Mouse (Mus musculus) forebrain, postnatal 0 days (tissue): ENCODE results near the gene Fggy. TPM values are rescaled to one million over a fixed set of nuclear protein-coding genes. Genes with fewer than 3 reads are reported as not detected.

Experiments used
- ATAC-seq: fragments of 200-750 bp; cut with Nextera tagmentation; 2 replicates; pipeline ENCODE4 v1.8.0; 2017; ENCODE audit warnings: mild to moderate bottlenecking, moderate library complexity
- DNase-seq: peaks from one replicate; pipeline ENCODE4 v3.0.0-alpha.2; 2015
- H3K27ac ChIP-seq: fragments of 300-500 bp; sonication (generic); 2 replicates; pipeline ENCODE4 v1.5.1; 2014; ENCODE audit warnings: low read depth, mild to moderate bottlenecking, antibody characterized with exemption, low read length, moderate library complexity, mixed read lengths
- H3K27me3 ChIP-seq: fragments of 300-500 bp; sonication (generic); 2 replicates; pipeline ENCODE4 v1.6.1; 2014; ENCODE audit warnings: mild to moderate bottlenecking, low read length, mixed read lengths; ENCODE audit not compliant: insufficient read depth
- H3K36me3 ChIP-seq: fragments of 300-500 bp; sonication (generic); 2 replicates; pipeline ENCODE4 v1.6.1; 2014; ENCODE audit warnings: mild to moderate bottlenecking, moderate library complexity; ENCODE audit not compliant: insufficient read depth
- H3K4me1 ChIP-seq: fragments of 300-500 bp; sonication (generic); 2 replicates; pipeline ENCODE4 v1.6.1; 2014; ENCODE audit warnings: antibody characterized with exemption; ENCODE audit not compliant: insufficient read depth
- H3K4me2 ChIP-seq: fragments of 300-500 bp; sonication (generic); 2 replicates; pipeline ENCODE4 v1.6.1; 2014; ENCODE audit warnings: low read depth, mild to moderate bottlenecking, moderate library complexity
- H3K4me3 ChIP-seq: fragments of 300-500 bp; sonication (generic); 2 replicates; pipeline ENCODE4 v1.5.1; 2014; ENCODE audit warnings: low read depth, low read length, mixed read lengths
- H3K9ac ChIP-seq: fragments of 300-500 bp; sonication (generic); 2 replicates; pipeline ENCODE4 v1.6.1; 2014; ENCODE audit warnings: mild to moderate bottlenecking
- H3K9me3 ChIP-seq: fragments of 300-500 bp; sonication (generic); 2 replicates; pipeline ENCODE4 v1.6.1; 2016; ENCODE audit warnings: low read length
- CTCF ChIP-seq: sonication (generic); IDR thresholded peaks from 2 replicates; pipeline ENCODE4 v1.5.1; 2016; ENCODE audit warnings: antibody characterized with exemption, control low read depth, low read depth
- WGBS: fragments of 180-500 bp; shearing (Covaris S2); extraction: QIAGEN DNeasy Blood & Tissue Kit; methylation state at CpG from one replicate; pipeline ENCODE4 v1.1.7; 2014; 5-methylcytosine and 5-hydroxymethylcytosine counted together
- polyA plus RNA-seq: library from polyadenylated mRNA; unstranded; fragments of >200 nt; fragmentation: Nextera tagmentation; extraction: Ambion mirVana; gene quantifications from 2 replicates; pipeline ENCODE4 v1.2.1, GENCODE M21; 2015
- total RNA-seq: library from RNA; depleted of rRNA; stranded (reverse); fragments of >200 nt; gene quantifications from 2 replicates; pipeline ENCODE4 v1.2.3, GENCODE M21; 2014

Gene Fggy
- total and polyA plus RNA-seq, 2 experiments from 2014 or later, result 4.8 to 4.9 TPM

DNA sequence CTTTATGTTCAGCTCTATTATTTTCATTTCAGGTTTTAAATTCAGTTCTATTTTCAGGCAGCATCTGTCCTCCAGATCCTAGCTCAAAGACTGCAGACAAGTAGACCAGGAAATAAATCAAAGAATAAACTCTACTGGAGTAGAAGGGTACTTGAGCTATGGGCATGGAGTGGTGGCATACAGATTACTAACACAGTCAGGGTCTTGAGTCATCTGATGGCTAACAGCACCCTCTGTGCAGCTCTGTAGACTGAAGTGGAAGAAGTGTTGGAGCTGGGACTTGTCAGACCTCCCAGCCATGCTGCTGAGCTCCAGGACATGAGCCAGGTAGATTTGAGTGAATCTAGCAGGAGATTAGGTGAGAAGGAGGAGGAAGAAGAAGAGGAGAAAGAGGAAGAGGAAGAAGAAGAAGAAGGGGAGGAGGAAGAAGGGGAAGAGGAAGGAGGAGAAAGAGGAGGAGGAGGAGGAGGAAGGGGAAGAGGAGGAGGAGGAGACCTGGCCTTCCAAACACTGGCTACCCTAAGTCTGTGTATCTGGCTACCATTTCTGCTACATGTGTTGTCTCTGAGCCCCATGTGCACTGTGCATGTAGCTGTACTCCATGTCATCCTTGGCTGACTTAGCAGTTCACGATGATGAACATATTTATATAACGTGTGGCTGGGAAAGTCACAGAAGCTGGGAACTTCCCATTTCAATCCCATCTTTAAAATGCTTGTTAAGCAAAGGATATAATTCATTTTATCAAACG is 91.7 kb downstream of the Fggy start:
- no peak overlapping the region for H3K27ac ChIP-seq
- no peak overlapping the region for H3K4me3 ChIP-seq
- no peaks in the 10 kb centered on the region for H3K27me3 ChIP-seq
- DNase-seq, result no peak
- peaks cover 7% of the 10 kb centered on the region; the same call in 1 of the 2 replicates for H3K4me1 ChIP-seq
- no peaks in the 10 kb centered on the region for H3K36me3 ChIP-seq
- no peaks in the 10 kb centered on the region for H3K9me3 ChIP-seq
- 51% methylated on average over 3 of the region's 3 CpGs for WGBS
- no peak overlapping the region for H3K4me2 ChIP-seq
- H3K9ac ChIP-seq, result no peak overlapping the region
- no peak for TF ChIP-seq CTCF
- ATAC-seq, result peak; percentile 61; the same call in 1 of the 2 replicates

DNA sequence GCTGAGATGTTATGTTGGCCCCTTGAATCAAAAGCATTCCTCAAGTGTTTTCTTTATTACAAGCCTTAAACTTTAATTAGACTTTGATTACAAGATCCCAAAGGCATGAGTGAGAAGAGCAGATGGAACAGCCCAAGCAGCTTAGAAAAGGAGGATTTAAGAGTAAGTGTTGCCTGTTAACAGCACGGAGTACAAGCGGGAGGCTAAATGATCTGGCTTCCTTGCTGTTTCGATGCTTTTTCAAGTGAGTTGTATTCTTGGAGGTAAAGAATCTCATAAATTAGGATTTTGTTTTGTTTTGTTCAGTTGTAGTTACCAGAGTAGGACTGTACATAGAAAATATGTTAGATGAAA is 92.2 kb downstream of the Fggy start:
- ATAC-seq (peak; percentile 70), DNase-seq (peak; percentile 38)
- Histone ChIP-seq H3K4me3 (no peak overlapping the region), H3K27me3 (no peaks in the 10 kb centered on the region), H3K36me3 (no peaks in the 10 kb centered on the region), H3K4me2 (no peak overlapping the region), H3K9ac (no peak overlapping the region), H3K4me1 (peaks cover 7% of the 10 kb centered on the region; the same call in 1 of the 2 replicates), H3K27ac (no peak overlapping the region), H3K9me3 (no peaks in the 10 kb centered on the region)
- TF ChIP-seq CTCF, result no peak
- 72% methylated on average over 3 of the region's 3 CpGs for WGBS

DNA sequence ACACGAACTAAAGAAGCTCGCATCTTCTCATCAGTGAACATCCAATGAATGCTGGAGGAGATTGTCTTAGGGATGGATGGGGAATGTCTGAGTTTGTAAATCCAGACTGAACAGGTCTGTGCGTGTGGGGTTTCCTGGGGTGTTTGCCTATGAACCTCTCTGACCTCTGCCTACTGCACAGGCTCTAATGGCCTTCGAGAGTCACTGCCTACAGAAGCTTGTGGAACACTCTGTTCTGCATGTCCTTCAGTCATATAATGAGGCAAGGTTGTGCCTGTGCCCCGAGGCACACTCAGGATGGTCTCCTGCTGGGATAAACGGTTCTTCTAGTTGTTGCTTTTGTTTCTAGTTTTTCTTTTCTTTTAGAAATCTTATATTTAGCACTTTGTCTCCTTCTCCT is 92.7 kb downstream of the Fggy start:
- DNase-seq (no peak), ATAC-seq (no peak)
- no peaks in the 10 kb centered on the region for H3K27me3 ChIP-seq
- H3K4me3 ChIP-seq, result no peak overlapping the region
- no peaks in the 10 kb centered on the region for H3K9me3 ChIP-seq
- H3K36me3 ChIP-seq, result no peaks in the 10 kb centered on the region
- no peak overlapping the region for H3K27ac ChIP-seq
- no peak overlapping the region for H3K9ac ChIP-seq
- H3K4me2 ChIP-seq, result no peak overlapping the region
- TF ChIP-seq CTCF, result no peak
- 56% methylated on average over 6 of the region's 6 CpGs for WGBS
- H3K4me1 ChIP-seq, result peaks cover 7% of the 10 kb centered on the region; the same call in 1 of the 2 replicates

DNA sequence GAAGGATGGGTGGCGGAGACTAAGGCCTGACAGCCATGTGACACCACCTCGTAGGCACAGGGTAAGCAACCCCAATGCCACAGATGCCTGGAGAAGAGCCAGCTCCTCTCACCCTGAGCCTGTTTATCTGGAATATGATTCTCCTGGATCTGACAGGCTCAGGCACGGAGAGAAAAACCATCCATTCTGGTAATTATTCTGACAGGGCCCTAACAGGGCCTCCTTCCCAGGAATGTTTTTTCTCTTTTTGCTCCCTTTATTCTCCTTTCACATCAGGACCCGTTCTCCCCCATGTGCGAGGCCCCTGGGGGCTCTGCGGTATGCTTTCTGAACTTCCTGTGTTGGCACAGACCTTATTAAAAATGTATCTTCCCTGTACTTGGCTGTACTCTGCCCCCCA is 94.7 kb downstream of the Fggy start:
- Histone ChIP-seq H3K4me2 (no peak overlapping the region), H3K4me1 (peaks cover 7% of the 10 kb centered on the region; the same call in 1 of the 2 replicates), H3K9ac (no peak overlapping the region), H3K36me3 (no peaks in the 10 kb centered on the region), H3K4me3 (no peak overlapping the region), H3K27me3 (no peaks in the 10 kb centered on the region), H3K9me3 (no peaks in the 10 kb centered on the region), H3K27ac (peak overlapping the region; percentile 48)
- ATAC-seq (peak; percentile 52), DNase-seq (no peak)
- WGBS, result 18% methylated on average over 6 of the region's 6 CpGs
- no peak for TF ChIP-seq CTCF

DNA sequence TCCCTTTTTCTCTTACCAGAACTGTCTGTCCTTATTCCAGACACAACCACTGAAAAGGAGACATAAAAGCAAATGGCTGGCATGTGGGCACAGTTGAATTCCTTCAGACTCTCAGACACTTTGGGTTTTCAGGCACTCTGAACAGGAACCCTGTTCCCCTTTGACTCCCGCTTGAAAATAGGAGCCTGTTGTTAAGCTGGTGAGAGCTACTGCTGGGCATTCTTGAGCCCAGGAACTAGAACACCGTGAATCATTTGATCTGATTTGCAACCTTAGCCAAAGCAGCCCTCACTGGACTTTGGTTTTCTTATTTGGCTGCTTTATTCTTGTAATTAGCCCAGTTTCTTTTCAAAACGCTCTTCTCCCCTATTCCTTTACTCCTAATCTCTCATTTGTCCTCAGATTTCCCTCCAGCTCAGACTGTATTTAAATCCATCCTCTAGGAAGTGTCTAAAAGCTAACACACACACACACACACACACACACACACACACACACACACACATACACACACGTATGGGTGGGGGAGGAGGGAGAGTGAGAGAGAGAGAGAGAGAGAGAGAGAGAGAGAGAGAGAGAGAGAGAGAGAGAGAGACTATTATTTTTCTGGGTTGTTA is 96.1 kb downstream of the Fggy start:
- no peak for DNase-seq
- no peak overlapping the region for H3K27ac ChIP-seq
- 8% methylated on average over 4 of the region's 4 CpGs for WGBS

DNA sequence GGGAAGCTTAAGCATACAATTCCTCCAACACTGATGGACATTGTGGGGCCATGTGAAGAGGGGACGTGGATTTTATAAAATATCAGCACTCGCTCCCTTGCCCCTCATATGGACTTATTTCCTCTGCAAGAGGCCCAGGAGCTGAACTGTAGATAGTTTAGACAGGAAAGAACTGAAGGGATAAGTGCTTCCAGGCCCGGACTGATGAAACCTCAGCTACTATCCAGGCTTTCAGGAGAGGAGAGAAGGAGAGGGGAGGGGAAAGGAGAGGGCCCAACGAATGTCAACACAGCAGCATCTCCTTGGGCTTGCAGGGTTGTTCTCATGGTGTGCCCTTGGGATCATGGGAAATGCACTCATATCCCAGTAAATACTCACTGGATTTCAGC is 96.6 kb downstream of the Fggy start:
- DNase-seq, result no peak
- peaks cover 7% of the 10 kb centered on the region; the same call in 1 of the 2 replicates for H3K4me1 ChIP-seq
- no peak overlapping the region for H3K9ac ChIP-seq
- no peak overlapping the region for H3K4me3 ChIP-seq
- WGBS, result 48% methylated on average over 4 of the region's 4 CpGs
- TF ChIP-seq CTCF, result no peak
- no peaks in the 10 kb centered on the region for H3K27me3 ChIP-seq
- ATAC-seq, result no peak
- no peaks in the 10 kb centered on the region for H3K36me3 ChIP-seq
- H3K4me2 ChIP-seq, result no peak overlapping the region
- no peak overlapping the region for H3K27ac ChIP-seq
- H3K9me3 ChIP-seq, result no peaks in the 10 kb centered on the region

More for the DNA sequence above, 96.1 kb downstream of the Fggy start:
- ATAC-seq, result peak; percentile 35; the same call in 1 of the 2 replicates
- no peak for TF ChIP-seq CTCF
- H3K4me2 ChIP-seq, result no peak overlapping the region
- H3K9me3 ChIP-seq, result no peaks in the 10 kb centered on the region
- no peak overlapping the region for H3K9ac ChIP-seq
- H3K4me3 ChIP-seq, result no peak overlapping the region
- peaks cover 7% of the 10 kb centered on the region; the same call in 1 of the 2 replicates for H3K4me1 ChIP-seq
- no peaks in the 10 kb centered on the region for H3K36me3 ChIP-seq
- no peaks in the 10 kb centered on the region for H3K27me3 ChIP-seq

DNA sequence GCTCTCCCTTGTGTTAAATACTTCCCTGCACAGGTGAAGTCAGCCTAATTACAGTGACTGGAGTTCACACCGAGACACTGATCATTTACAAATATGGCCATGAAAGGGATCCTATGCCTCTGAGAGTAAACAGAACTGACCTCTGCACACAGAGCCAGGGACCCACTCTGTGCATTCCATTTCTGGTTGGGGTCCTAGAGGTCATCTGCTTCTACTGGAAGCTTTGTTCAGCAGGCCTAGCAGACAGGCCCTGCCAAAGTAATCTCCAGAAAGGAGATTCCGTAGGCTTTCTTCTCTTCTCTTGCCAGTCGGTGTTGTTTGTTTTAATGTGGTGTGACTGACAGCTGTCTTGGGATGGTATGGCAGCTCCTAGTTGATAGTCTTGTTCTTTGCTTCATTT is 101.7 kb downstream of the Fggy start:
- Histone ChIP-seq H3K27me3 (no peaks in the 10 kb centered on the region), H3K4me3 (no peak overlapping the region), H3K4me1 (no peaks in the 10 kb centered on the region), H3K4me2 (no peak overlapping the region), H3K9me3 (no peaks in the 10 kb centered on the region), H3K9ac (no peak overlapping the region), H3K36me3 (no peaks in the 10 kb centered on the region), H3K27ac (no peak overlapping the region)
- DNase-seq, result no peak
- TF ChIP-seq CTCF, result no peak
- ATAC-seq, result no peak
- WGBS, result 43% methylated on average over 3 of the region's 3 CpGs
